Comparison of ENCODE assay signal across 7 mouse cellular contexts in genomic region chr13:73505686-73506467, GRCm38 (mm10). TPM values are rescaled to one million over a fixed set of nuclear protein-coding genes. Genes with fewer than 3 reads are reported as not detected.
DNase-seq lines count a peak whose midpoint lies in the region; ATAC-seq lines count a peak whose summit lies in the region.

No protein-coding gene starts in this region.

- H3K27me3 ChIP-seq in midbrain, embryonic 10.5 days (ENCODE audit: low read depth, poor library complexity, severe bottlenecking), result no peaks in the 10 kb centered on the region

- WGBS in midbrain, embryonic 10.5 days, result 68% methylated on average over 7 of the region's 7 CpGs

- H3K27ac ChIP-seq in midbrain, embryonic 10.5 days (replicated peaks), result no peak overlapping the region

- no peaks in the 10 kb centered on the region for H3K4me1 ChIP-seq in midbrain, embryonic 10.5 days

- H3K9me3 ChIP-seq in midbrain, embryonic 10.5 days (replicated peaks), result no peaks in the 10 kb centered on the region

- no peak overlapping the region for H3K4me3 ChIP-seq in midbrain, embryonic 10.5 days

- H3K36me3 ChIP-seq in midbrain, embryonic 10.5 days, result peaks cover 83% of the 10 kb centered on the region

- ATAC-seq in inflammation-experienced regulatory T-cells, adult 6 months, result peak; percentile 74

- DNase-seq in adrenal gland, adult (ENCODE audit: inconsistent age in 2 of 2, low spot score in 1 of 2), result peak; percentile 74 to 93
- DNase-seq in cerebellum, postnatal 4 days (ENCODE audit: low spot score in 2 of 2), result peak; percentile 73 to 81
- DNase-seq in gastrocnemius, postnatal 10 days, result peak; percentile 85
- DNase-seq in left cerebral cortex, adult 8-10 months (ENCODE audit: low spot score in 2 of 2), result peak; percentile 66 to 77
- DNase-seq in midbrain, embryonic 10.5 days (ENCODE audit: low spot score), result peak; percentile 69
- peak; percentile 52 for DNase-seq in skeletal muscle tissue, adult 2 months (ENCODE audit: low read depth, low spot score)

RNA-seq across cellular contexts. Expression of gene Slc6a3, which starts 30.7 kb away (rescaled TPM):
- total RNA-seq in gastrocnemius, postnatal 10 days (2021), result not detected
- not detected for polyA plus RNA-seq in inflammation-experienced regulatory T-cells, adult 6 months (2017; shearing (Covaris generic))
- under 1 TPM; 0.13 to 0.21 (median 0.15) TPM for total RNA-seq in left cerebral cortex, adult 8-10 months (2022)
- polyA plus RNA-seq in midbrain, embryonic 10.5 days (2016; fragmentation: Nextera tagmentation; extraction: Ambion mirVana), result 0.10 and 0.11 TPM in 2 replicates

RNA-seq across cellular contexts. Expression of gene Lpcat1, which starts 38.9 kb away (rescaled TPM):
- 10 to 100 TPM; 10.1 to 14.8 TPM for total RNA-seq in gastrocnemius, postnatal 10 days (2021)
- 10 to 100 TPM; 26.5 to 39.7 (median 36.1) TPM for polyA plus RNA-seq in inflammation-experienced regulatory T-cells, adult 6 months (2017; shearing (Covaris generic))
- 10 to 100 TPM; 41.8 to 46.2 (median 44.9) TPM for total RNA-seq in left cerebral cortex, adult 8-10 months (2022)
- 65.3 and 66.6 TPM in 2 replicates for polyA plus RNA-seq in midbrain, embryonic 10.5 days (2016; fragmentation: Nextera tagmentation; extraction: Ambion mirVana)
